Mouse (Mus musculus): ENCODE data around the gene Mkrn1. TPM values are rescaled to one million over a fixed set of nuclear protein-coding genes. Genes with fewer than 3 reads are reported as not detected.
"Not testable (repeated sequence)": the region's sequence is repeated elsewhere in the genome, so short reads cannot be mapped to it uniquely, and the experiment has no call there.

Gene Mkrn1
- total and polyA plus RNA-seq, 2 experiments from 2014 or later = 57.5 to 61.1 TPM

DNA sequence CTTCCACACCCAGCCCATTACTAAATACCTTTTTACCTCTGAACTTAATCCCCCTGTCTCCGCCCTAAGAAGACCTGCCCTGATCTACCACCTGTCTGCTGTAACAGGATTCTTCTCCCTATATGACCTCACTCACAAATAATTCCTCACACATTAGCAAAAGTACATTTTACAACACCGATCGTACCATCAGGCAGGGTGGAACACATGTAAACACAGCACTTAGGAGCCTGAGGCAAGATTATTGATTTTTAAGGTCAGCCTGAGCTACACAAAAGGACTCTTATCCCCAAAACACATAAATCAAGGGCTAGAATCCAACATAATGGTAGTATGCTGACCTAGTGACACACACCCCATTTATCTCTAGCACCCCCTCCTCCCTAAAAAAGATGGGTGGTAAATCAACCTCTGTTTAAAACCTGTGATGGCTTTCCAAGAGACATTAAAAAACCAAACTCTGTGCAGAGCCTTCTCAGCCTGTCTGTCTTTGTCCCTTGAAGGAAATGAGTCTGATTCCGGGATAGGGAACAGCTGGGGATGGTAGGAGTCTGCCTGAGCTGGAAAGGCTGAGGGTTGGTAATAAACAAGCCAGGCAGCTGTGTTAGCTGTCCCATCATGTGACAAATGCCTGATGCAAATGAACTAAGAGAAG lies 46.8 kb downstream of the Mkrn1 start:
- Histone ChIP-seq H3K27ac (ENCODE audit: low read depth) (peak overlapping the region; percentile 39; the same call in 1 of the 2 replicates), H3K9me3 (replicated peaks; ENCODE audit: control insufficient read depth, low read length) (no peaks in the 10 kb centered on the region), H3K36me3 (replicated peaks; ENCODE audit: control insufficient read depth, insufficient read depth, low read length) (peaks cover 6% of the 10 kb centered on the region; the same call in 1 of the 2 replicates), H3K4me2 (ENCODE audit: low read depth, low read length) (no peak overlapping the region), H3K4me3 (ENCODE audit: low read depth, low read length) (no peak overlapping the region), H3K4me1 (ENCODE audit: control insufficient read depth, insufficient read depth) (peaks cover 15% of the 10 kb centered on the region), H3K9ac (replicated peaks; ENCODE audit: low read depth, low read length) (no peak overlapping the region), H3K27me3 (ENCODE audit: control insufficient read depth, insufficient read depth, low read length) (no peaks in the 10 kb centered on the region)
- ATAC-seq (ENCODE audit: insufficient read depth, low read depth) = no peak
- TF ChIP-seq CTCF (IDR thresholded peaks at IDR 0.05; ENCODE audit: low read depth) (no peak), EP300 (IDR thresholded peaks at IDR 0.05; ENCODE audit: low read depth) (no peak)
- 85% methylated on average over 4 of the region's 4 CpGs for WGBS
- no peak for DNase-seq (ENCODE audit: low spot score)

GRCm38 (mm10) chr6:39372727-39373126 lies 47.5 kb downstream of the Mkrn1 start:
- 50% methylated on average over 7 of the region's 7 CpGs for WGBS

DNA sequence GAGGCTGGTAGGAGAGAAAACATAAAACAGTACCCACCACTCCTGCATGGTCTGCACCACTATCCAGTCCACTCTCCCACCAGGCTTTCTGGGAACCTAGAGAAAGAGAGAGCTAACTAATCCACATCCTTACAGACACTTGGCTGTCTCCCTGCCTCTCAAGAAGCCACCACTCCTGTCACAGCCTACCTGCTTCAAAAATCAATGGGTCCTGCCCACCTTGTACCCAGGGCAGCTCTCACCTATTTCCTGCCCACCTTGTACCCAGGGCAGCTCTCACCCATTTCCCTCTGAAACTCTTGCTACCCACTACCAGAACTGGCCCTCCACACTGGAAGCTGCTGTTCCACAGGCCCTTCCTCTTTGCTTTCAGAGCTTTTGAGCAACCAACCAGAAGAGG lies 48.2 kb downstream of the Mkrn1 start:
- H3K4me3 ChIP-seq (ENCODE audit: low read depth, low read length) = no peak overlapping the region
- H3K4me1 ChIP-seq (ENCODE audit: control insufficient read depth, insufficient read depth) = peaks cover 15% of the 10 kb centered on the region
- H3K9me3 ChIP-seq (replicated peaks; ENCODE audit: control insufficient read depth, low read length) = no peaks in the 10 kb centered on the region
- TF ChIP-seq EP300 (IDR thresholded peaks at IDR 0.05; ENCODE audit: low read depth) = no peak
- TF ChIP-seq CTCF (IDR thresholded peaks at IDR 0.05; ENCODE audit: low read depth) = no peak
- H3K27me3 ChIP-seq (ENCODE audit: control insufficient read depth, insufficient read depth, low read length) = no peaks in the 10 kb centered on the region
- DNase-seq (ENCODE audit: low spot score) (no peak), ATAC-seq (ENCODE audit: insufficient read depth, low read depth) (no peak)
- H3K9ac ChIP-seq (replicated peaks; ENCODE audit: low read depth, low read length) = no peak overlapping the region
- no peak overlapping the region for H3K27ac ChIP-seq (ENCODE audit: low read depth)
- H3K36me3 ChIP-seq (replicated peaks; ENCODE audit: control insufficient read depth, insufficient read depth, low read length) = peaks cover 6% of the 10 kb centered on the region; the same call in 1 of the 2 replicates
- no peak overlapping the region for H3K4me2 ChIP-seq (ENCODE audit: low read depth, low read length)

More at GRCm38 (mm10) chr6:39372727-39373126, 47.5 kb downstream of the Mkrn1 start:
- H3K9me3 ChIP-seq (replicated peaks; ENCODE audit: control insufficient read depth, low read length) = no peaks in the 10 kb centered on the region
- no peak overlapping the region for H3K4me3 ChIP-seq (ENCODE audit: low read depth, low read length)
- TF ChIP-seq CTCF (IDR thresholded peaks at IDR 0.05; ENCODE audit: low read depth) (no peak), EP300 (IDR thresholded peaks at IDR 0.05; ENCODE audit: low read depth) (no peak)
- no peaks in the 10 kb centered on the region for H3K27me3 ChIP-seq (ENCODE audit: control insufficient read depth, insufficient read depth, low read length)
- H3K4me2 ChIP-seq (ENCODE audit: low read depth, low read length) = no peak overlapping the region
- peak; percentile 44; the same call in 1 of the 2 replicates for ATAC-seq (ENCODE audit: insufficient read depth, low read depth)
- no peak overlapping the region for H3K9ac ChIP-seq (replicated peaks; ENCODE audit: low read depth, low read length)
- peaks cover 15% of the 10 kb centered on the region for H3K4me1 ChIP-seq (ENCODE audit: control insufficient read depth, insufficient read depth)
- peaks cover 6% of the 10 kb centered on the region; the same call in 1 of the 2 replicates for H3K36me3 ChIP-seq (replicated peaks; ENCODE audit: control insufficient read depth, insufficient read depth, low read length)
- peak overlapping the region; percentile 39 for H3K27ac ChIP-seq (ENCODE audit: low read depth)
- peak; percentile 54 for DNase-seq (ENCODE audit: low spot score)

GRCm38 (mm10) chr6:39369631-39370030 lies 50.6 kb downstream of the Mkrn1 start:
- ATAC-seq (ENCODE audit: insufficient read depth, low read depth) (no peak), DNase-seq (ENCODE audit: low spot score) (no peak)
- H3K36me3 ChIP-seq (replicated peaks; ENCODE audit: control insufficient read depth, insufficient read depth, low read length) = peaks cover 19% of the 10 kb centered on the region

GRCm38 (mm10) chr6:39362684-39363083 lies 57.6 kb downstream of the Mkrn1 start:
- DNase-seq (ENCODE audit: low spot score) = no peak
- peaks cover 37% of the 10 kb centered on the region for H3K36me3 ChIP-seq (replicated peaks; ENCODE audit: control insufficient read depth, insufficient read depth, low read length)
- 98% methylated on average over 2 of the region's 2 CpGs for WGBS

More at GRCm38 (mm10) chr6:39369631-39370030, 50.6 kb downstream of the Mkrn1 start:
- Histone ChIP-seq H3K27ac (ENCODE audit: low read depth) (no peak overlapping the region), H3K4me2 (ENCODE audit: low read depth, low read length) (no peak overlapping the region), H3K9me3 (replicated peaks; ENCODE audit: control insufficient read depth, low read length) (no peaks in the 10 kb centered on the region), H3K4me1 (ENCODE audit: control insufficient read depth, insufficient read depth) (0 out of 2 replicates have a peak, but pooled peaks cover 4% of the 10 kb centered on the region), H3K4me3 (ENCODE audit: low read depth, low read length) (no peak overlapping the region), H3K27me3 (ENCODE audit: control insufficient read depth, insufficient read depth, low read length) (no peaks in the 10 kb centered on the region), H3K9ac (replicated peaks; ENCODE audit: low read depth, low read length) (no peak overlapping the region)
- WGBS = 51% methylated on average over 3 of the region's 3 CpGs
- TF ChIP-seq EP300 (IDR thresholded peaks at IDR 0.05; ENCODE audit: low read depth) (no peak), CTCF (IDR thresholded peaks at IDR 0.05; ENCODE audit: low read depth) (no peak)

DNA sequence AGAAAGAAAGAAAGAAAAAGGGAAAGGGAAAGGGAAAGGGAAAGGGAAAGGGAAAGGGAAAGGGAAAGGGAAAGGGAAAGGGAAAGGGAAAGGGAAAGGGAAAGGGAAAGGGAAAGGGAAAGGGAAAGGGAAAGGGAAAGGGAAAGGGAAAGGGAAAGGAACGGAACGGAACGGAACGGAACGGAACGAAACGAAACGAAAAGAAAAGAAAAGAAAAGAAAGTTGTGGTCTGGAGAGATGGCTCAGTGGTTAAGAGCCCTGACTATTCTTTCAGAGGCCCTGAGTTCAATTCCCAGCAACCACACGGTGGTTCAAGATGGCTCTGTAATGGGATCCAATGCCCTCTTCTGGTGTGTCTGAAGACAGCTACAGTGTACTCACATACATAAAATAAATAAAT lies 61.1 kb downstream of the Mkrn1 start:
- not testable (repeated sequence) for H3K27ac ChIP-seq (ENCODE audit: low read depth); H3K4me2 ChIP-seq (ENCODE audit: low read depth, low read length); ATAC-seq (ENCODE audit: insufficient read depth, low read depth); H3K9ac ChIP-seq (replicated peaks; ENCODE audit: low read depth, low read length); DNase-seq (ENCODE audit: low spot score); H3K9me3 ChIP-seq (replicated peaks; ENCODE audit: control insufficient read depth, low read length); H3K4me1 ChIP-seq (ENCODE audit: control insufficient read depth, insufficient read depth); H3K4me3 ChIP-seq (ENCODE audit: low read depth, low read length); H3K27me3 ChIP-seq (ENCODE audit: control insufficient read depth, insufficient read depth, low read length)
- WGBS = 99% methylated on average over 9 of the region's 9 CpGs
- H3K36me3 ChIP-seq (replicated peaks; ENCODE audit: control insufficient read depth, insufficient read depth, low read length) = peaks cover 52% of the 10 kb centered on the region

More at GRCm38 (mm10) chr6:39362684-39363083, 57.6 kb downstream of the Mkrn1 start:
- no peaks in the 10 kb centered on the region for H3K4me1 ChIP-seq (ENCODE audit: control insufficient read depth, insufficient read depth)
- TF ChIP-seq EP300 (IDR thresholded peaks at IDR 0.05; ENCODE audit: low read depth) (no peak), CTCF (IDR thresholded peaks at IDR 0.05; ENCODE audit: low read depth) (no peak)
- no peak overlapping the region for H3K27ac ChIP-seq (ENCODE audit: low read depth)
- no peak overlapping the region for H3K9ac ChIP-seq (replicated peaks; ENCODE audit: low read depth, low read length)
- H3K9me3 ChIP-seq (replicated peaks; ENCODE audit: control insufficient read depth, low read length) = no peaks in the 10 kb centered on the region
- ATAC-seq (ENCODE audit: insufficient read depth, low read depth) = no peak
- no peak overlapping the region for H3K4me3 ChIP-seq (ENCODE audit: low read depth, low read length)
- H3K27me3 ChIP-seq (ENCODE audit: control insufficient read depth, insufficient read depth, low read length) = no peaks in the 10 kb centered on the region
- H3K4me2 ChIP-seq (ENCODE audit: low read depth, low read length) = no peak overlapping the region
